Comparison of ENCODE assay signal across 28 mouse cellular contexts in genomic region chr3:32694211-32694610, GRCm38 (mm10). TPM values are rescaled to one million over a fixed set of nuclear protein-coding genes. Genes with fewer than 3 reads are reported as not detected.
DNase-seq lines count a peak whose midpoint lies in the region; ATAC-seq and TF ChIP-seq lines count a peak whose summit lies in the region.
"Had no signal": no experiment of that assay in that cellular context is flagged by ENCODE, and none has a peak within 500 bp of the region (broad histone marks: within the 10 kb centered on the region; RNA-seq: fewer than 3 reads in every experiment).

No protein-coding gene starts in this region.

- peak; percentile 6 for DNase-seq in embryo, embryonic 10.5 days (ENCODE audit: low spot score)
- DNase-seq in embryo, embryonic 9.5 days (ENCODE audit: extremely low spot score), result no peak
- DNase-seq in lung, adult 2 months, result no peak
- peak; percentile 34 for DNase-seq in ZHBTc4 (ENCODE audit: low read depth, low spot score)
- peak; percentile 34 for DNase-seq in yolk sac, embryonic 10.5 days (ENCODE audit: low spot score)
- no peak for DNase-seq in forebrain, postnatal 0 days
- no peak for DNase-seq in left cerebral cortex, adult 8-10 months (ENCODE audit: low spot score in 2 of 2)
- DNase-seq: adrenal gland, postnatal 10 days; adrenal gland, postnatal 36 days; cerebellum, adult 11 months; cerebellum, adult 2 months; cerebellum, adult 9-11 months; cerebellum, postnatal 25 days; embryo, embryonic 11 days; gastrocnemius, adult 2 months; gastrocnemius, postnatal 25 days; heart, adult 2 months; heart, postnatal 14 days; heart, postnatal 4 days had no signal

- WGBS in lung, embryonic 16.5 days, result 60% methylated on average over 5 of the region's 5 CpGs
- WGBS in lung, adult 2 months, result 61% methylated on average over 5 of the region's 5 CpGs
- WGBS in forebrain, postnatal 0 days, result 51% methylated on average over 5 of the region's 5 CpGs

- no peak for TF ChIP-seq CTCF in lung, adult 2 months (IDR thresholded peaks at IDR 0.05; ENCODE audit: insufficient read depth, low read length)
- no peak for TF ChIP-seq CTCF in forebrain, postnatal 0 days (IDR thresholded peaks at IDR 0.05; ENCODE audit: low read depth)

- H3K4me3 ChIP-seq in lung, embryonic 16.5 days (ENCODE audit: low read length), result no peak overlapping the region
- H3K4me3 ChIP-seq in lung, adult 2 months (replicated peaks; ENCODE audit: extremely low read depth, low read depth, low read length), result no peak overlapping the region
- no peak overlapping the region for H3K4me3 ChIP-seq in forebrain, postnatal 0 days (ENCODE audit: low read depth, low read length)
- H3K4me3 ChIP-seq: forebrain, embryonic 10.5 days; forebrain, embryonic 13.5 days; gastrocnemius, adult 2 months; heart, adult 2 months; heart, embryonic 10.5 days; heart, embryonic 13.5 days had no signal

- no peaks in the 10 kb centered on the region for H3K36me3 ChIP-seq in lung, embryonic 16.5 days (ENCODE audit: control insufficient read depth, insufficient read depth, low read length)
- H3K36me3 ChIP-seq in forebrain, postnatal 0 days (ENCODE audit: insufficient read depth), result no peaks in the 10 kb centered on the region
- H3K36me3 ChIP-seq: forebrain, embryonic 10.5 days; heart, embryonic 10.5 days; heart, embryonic 13.5 days had no signal

- H3K9me3 ChIP-seq in lung, embryonic 16.5 days (ENCODE audit: control insufficient read depth, low read length), result no peaks in the 10 kb centered on the region
- no peaks in the 10 kb centered on the region for H3K9me3 ChIP-seq in forebrain, postnatal 0 days (ENCODE audit: low read length)
- H3K9me3 ChIP-seq: forebrain, embryonic 10.5 days; forebrain, embryonic 13.5 days; heart, embryonic 10.5 days; heart, embryonic 13.5 days had no signal

- peak overlapping the region; percentile 30; the same call in 1 of the 2 replicates for H3K27ac ChIP-seq in lung, embryonic 16.5 days (ENCODE audit: low read length)
- H3K27ac ChIP-seq in forebrain, postnatal 0 days (ENCODE audit: low read depth, low read length), result no peak overlapping the region
- H3K27ac ChIP-seq: forebrain, embryonic 10.5 days; forebrain, embryonic 13.5 days; gastrocnemius, adult 2 months; heart, adult 2 months; heart, embryonic 10.5 days; heart, embryonic 13.5 days; hindbrain, embryonic 14.5 days; hindbrain, postnatal 0 days had no signal

- H3K27me3 ChIP-seq in lung, embryonic 16.5 days (ENCODE audit: control insufficient read depth, insufficient read depth, low read depth, low read length), result no peaks in the 10 kb centered on the region
- no peaks in the 10 kb centered on the region for H3K27me3 ChIP-seq in forebrain, postnatal 0 days (ENCODE audit: insufficient read depth, low read length)
- H3K27me3 ChIP-seq: forebrain, embryonic 13.5 days; heart, embryonic 13.5 days had no signal

- no peak overlapping the region for H3K4me2 ChIP-seq in lung, embryonic 16.5 days (ENCODE audit: low read depth, low read length)
- H3K4me2 ChIP-seq in forebrain, postnatal 0 days (ENCODE audit: low read depth), result no peak overlapping the region
- H3K4me2 ChIP-seq: forebrain, embryonic 13.5 days; heart, embryonic 13.5 days; hindbrain, embryonic 14.5 days had no signal

- TF ChIP-seq POLR2A in lung, adult 2 months (IDR thresholded peaks at IDR 0.05; ENCODE audit: borderline replicate concordance, extremely low read depth, low read depth, low read length), result no peak

- H3K9ac ChIP-seq in lung, embryonic 16.5 days (ENCODE audit: low read length), result no peak overlapping the region
- no peak overlapping the region for H3K9ac ChIP-seq in forebrain, postnatal 0 days
- H3K9ac ChIP-seq: forebrain, embryonic 13.5 days; heart, embryonic 13.5 days; hindbrain, embryonic 14.5 days had no signal

- no peaks in the 10 kb centered on the region for H3K4me1 ChIP-seq in lung, embryonic 16.5 days (replicated peaks; ENCODE audit: control insufficient read depth, insufficient read depth, low read length)
- H3K4me1 ChIP-seq in lung, adult 2 months (ENCODE audit: control insufficient read depth, insufficient read depth, low read length), result no peaks in the 10 kb centered on the region
- no peaks in the 10 kb centered on the region for H3K4me1 ChIP-seq in forebrain, postnatal 0 days (ENCODE audit: insufficient read depth)
- H3K4me1 ChIP-seq: forebrain, embryonic 13.5 days; heart, embryonic 10.5 days had no signal

- no peak for ATAC-seq in lung, embryonic 16.5 days (ENCODE audit: low read depth)
- no peak for ATAC-seq in forebrain, postnatal 0 days
- ATAC-seq: forebrain, embryonic 13.5 days; forebrain, embryonic 16.5 days; hindbrain, postnatal 0 days; inflammation-experienced regulatory T-cells, adult 6 months had no signal

RNA-seq across cellular contexts. Expression of gene Actl6a, which starts 11.9 kb away (rescaled TPM):
- 152 and 155 TPM in 2 replicates for polyA plus RNA-seq in lung, embryonic 16.5 days (2015; fragmentation: Nextera tagmentation; extraction: Ambion mirVana)
- polyA plus RNA-seq in lung, adult 2 months (2012; rRNA removed), result 13.6 and 18.9 TPM in 2 replicates
- total RNA-seq in forebrain, postnatal 0 days (2014; rRNA removed), result 34.5 and 43.6 TPM in 2 replicates
- 39.6 and 44.3 TPM in 2 replicates for polyA plus RNA-seq in forebrain, postnatal 0 days (2015; fragmentation: Nextera tagmentation; extraction: Ambion mirVana)
- total RNA-seq in left cerebral cortex, adult 8-10 months (2022), result 10 to 100 TPM; 14.7 to 22.6 (median 17.6) TPM

RNA-seq across cellular contexts. Expression of gene Ndufb5, which starts 42.6 kb away (rescaled TPM):
- polyA plus RNA-seq in lung, embryonic 16.5 days (2015; fragmentation: Nextera tagmentation; extraction: Ambion mirVana), result 303 and 310 TPM in 2 replicates
- 103 and 111 TPM in 2 replicates for polyA plus RNA-seq in lung, adult 2 months (2012; rRNA removed)
- 389 and 418 TPM in 2 replicates for total RNA-seq in forebrain, postnatal 0 days (2014; rRNA removed)
- 338 and 406 TPM in 2 replicates for polyA plus RNA-seq in forebrain, postnatal 0 days (2015; fragmentation: Nextera tagmentation; extraction: Ambion mirVana)
- 100 to 1,000 TPM; 205 to 223 (median 213) TPM for total RNA-seq in left cerebral cortex, adult 8-10 months (2022)

RNA-seq across cellular contexts. Expression of gene Mrpl47, which starts 43.2 kb away (rescaled TPM):
- polyA plus RNA-seq in lung, embryonic 16.5 days (2015; fragmentation: Nextera tagmentation; extraction: Ambion mirVana), result 28.3 and 28.9 TPM in 2 replicates
- 1.2 and 2.0 TPM in 2 replicates for polyA plus RNA-seq in lung, adult 2 months (2012; rRNA removed)
- total RNA-seq in forebrain, postnatal 0 days (2014; rRNA removed), result 19.1 and 29.6 TPM in 2 replicates
- 30.3 and 34.3 TPM in 2 replicates for polyA plus RNA-seq in forebrain, postnatal 0 days (2015; fragmentation: Nextera tagmentation; extraction: Ambion mirVana)
- total RNA-seq in left cerebral cortex, adult 8-10 months (2022), result 10 to 100 TPM; 17.3 to 22.8 (median 18.4) TPM

Comparison
In these comparisons a context has a peak if more than half of its experiments do, and no peak if none do; other contexts are left out.
1. DNase-seq: peak in embryo, embryonic 10.5 days (single experiment), ZHBTc4 (single experiment) and yolk sac, embryonic 10.5 days (single experiment); none in embryo, embryonic 9.5 days (single experiment), lung, adult 2 months (single experiment), forebrain, postnatal 0 days (single experiment) and left cerebral cortex, adult 8-10 months (0 of 2).